Mouse (Mus musculus) neural tube, embryonic 13.5 days (tissue): ENCODE data around the gene Dusp15. TPM values are rescaled to one million over a fixed set of nuclear protein-coding genes. Genes with fewer than 3 reads are reported as not detected.
A peak's percentile ranks its signal among the peaks of the same experiment; 100 is the strongest.

Experiments
- ATAC-seq: fragments of 200-750 bp; cut with Nextera tagmentation; 2 replicates; pipeline ENCODE4 v1.8.0; 2017; ENCODE audit warnings: low read depth, mild to moderate bottlenecking, moderate TSS enrichment, moderate library complexity
- H3K27ac ChIP-seq: fragments of 300-500 bp; sonication (generic); replicated peaks from 2 replicates; pipeline ENCODE4 v1.5.1; 2015; ENCODE audit warnings: moderate library complexity, mild to moderate bottlenecking, inconsistent platforms
- H3K27me3 ChIP-seq: fragments of 300-500 bp; sonication (generic); 2 replicates; pipeline ENCODE4 v1.6.1; 2015; ENCODE audit warnings: mild to moderate bottlenecking, inconsistent platforms
- H3K36me3 ChIP-seq: fragments of 300-500 bp; sonication (generic); 2 replicates; pipeline ENCODE4 v1.6.1; 2015; ENCODE audit warnings: mild to moderate bottlenecking, inconsistent platforms
- H3K4me1 ChIP-seq: fragments of 300-500 bp; sonication (generic); replicated peaks from 2 replicates; pipeline ENCODE4 v1.6.1; 2015; ENCODE audit warnings: inconsistent platforms
- H3K4me2 ChIP-seq: fragments of 300-500 bp; sonication (generic); 2 replicates; pipeline ENCODE4 v1.6.1; 2015; ENCODE audit warnings: inconsistent platforms, mild to moderate bottlenecking, moderate library complexity
- H3K4me3 ChIP-seq: fragments of 300-500 bp; sonication (generic); 2 replicates; pipeline ENCODE4 v1.5.1; 2015; ENCODE audit warnings: mild to moderate bottlenecking, inconsistent platforms
- H3K9ac ChIP-seq: fragments of 300-500 bp; sonication (generic); 2 replicates; pipeline ENCODE4 v1.6.1; 2015; ENCODE audit warnings: moderate library complexity, mild to moderate bottlenecking, inconsistent platforms
- H3K9me3 ChIP-seq: fragments of 300-500 bp; sonication (generic); 2 replicates; pipeline ENCODE4 v1.6.1; 2016; ENCODE audit warnings: inconsistent platforms
- WGBS: fragments of 180-500 bp; shearing (Covaris S2); methylation state at CpG from one replicate; pipeline ENCODE4 v1.1.7; 2015; 5-methylcytosine and 5-hydroxymethylcytosine counted together
- polyA plus RNA-seq: library from polyadenylated mRNA; unstranded; fragments of >200 nt; fragmentation: Nextera tagmentation; extraction: Ambion mirVana; gene quantifications from 2 replicates; pipeline ENCODE4 v1.2.1, GENCODE M21; 2015

The Dusp15 gene
- polyA plus RNA-seq, 1 experiment from 2014 or later = 9.9 TPM

GRCm38 (mm10) chr2:152947098-152947497 lies 4.4 kb downstream of the Dusp15 start:
- Histone ChIP-seq H3K27me3 (peaks cover 86% of the 10 kb centered on the region), H3K4me1 (peaks cover 28% of the 10 kb centered on the region), H3K27ac (no peak overlapping the region), H3K9me3 (no peaks in the 10 kb centered on the region), H3K9ac (peak overlapping the region; percentile 6; the same call in 1 of the 2 replicates), H3K36me3 (no peaks in the 10 kb centered on the region), H3K4me3 (no peak overlapping the region), H3K4me2 (no peak overlapping the region)
- WGBS = 51% methylated on average over 7 of the region's 7 CpGs
- no peak for ATAC-seq

GRCm38 (mm10) chr2:152944013-152944412 lies 7.5 kb downstream of the Dusp15 start:
- Histone ChIP-seq H3K9me3 (no peaks in the 10 kb centered on the region), H3K27ac (no peak overlapping the region), H3K4me3 (no peak overlapping the region), H3K4me1 (peaks cover 15% of the 10 kb centered on the region), H3K4me2 (no peak overlapping the region), H3K36me3 (no peaks in the 10 kb centered on the region), H3K27me3 (peaks cover 97% of the 10 kb centered on the region), H3K9ac (no peak overlapping the region)
- 56% methylated on average over 9 of the region's 9 CpGs for WGBS
- ATAC-seq = no peak

GRCm38 (mm10) chr2:152943568-152943967 lies 7.9 kb downstream of the Dusp15 start:
- H3K27ac ChIP-seq = no peak overlapping the region
- H3K4me1 ChIP-seq = peaks cover 15% of the 10 kb centered on the region
- H3K4me3 ChIP-seq = peak overlapping the region; percentile 44
- H3K36me3 ChIP-seq = no peaks in the 10 kb centered on the region
- no peaks in the 10 kb centered on the region for H3K9me3 ChIP-seq
- ATAC-seq = no peak
- peak overlapping the region; percentile 72 for H3K9ac ChIP-seq
- H3K27me3 ChIP-seq = peaks cover 97% of the 10 kb centered on the region
- WGBS = 8% methylated on average over 8 of the region's 8 CpGs
- H3K4me2 ChIP-seq = peak overlapping the region; percentile 90

GRCm38 (mm10) chr2:152942898-152943515 lies 8.5 kb downstream of the Dusp15 start:
- Histone ChIP-seq H3K36me3 (no peaks in the 10 kb centered on the region), H3K9me3 (no peaks in the 10 kb centered on the region), H3K27ac (no peak overlapping the region), H3K4me2 (peak overlapping the region; percentile 90), H3K4me1 (peaks cover 15% of the 10 kb centered on the region), H3K27me3 (peaks cover 94% of the 10 kb centered on the region), H3K9ac (peak overlapping the region; percentile 72), H3K4me3 (peak overlapping the region; percentile 44)
- ATAC-seq = no peak
- WGBS = under 1% methylated on average over 61 of the region's 65 CpGs

- 38% methylated on average over 7 of the region's 7 CpGs for WGBS
- Histone ChIP-seq H3K9ac (no peak overlapping the region), H3K9me3 (no peaks in the 10 kb centered on the region), H3K4me3 (no peak overlapping the region), H3K27ac (no peak overlapping the region), H3K36me3 (no peaks in the 10 kb centered on the region), H3K27me3 (peaks cover 82% of the 10 kb centered on the region), H3K4me2 (no peak overlapping the region), H3K4me1 (peaks cover 15% of the 10 kb centered on the region)
- ATAC-seq = no peak
Observed at GRCm38 (mm10) chr2:152941776-152942175, 9.7 kb downstream of the Dusp15 start.

- H3K9me3 ChIP-seq = no peaks in the 10 kb centered on the region
- H3K4me2 ChIP-seq = no peak overlapping the region
- H3K9ac ChIP-seq = no peak overlapping the region
- peaks cover 81% of the 10 kb centered on the region for H3K27me3 ChIP-seq
- H3K27ac ChIP-seq = no peak overlapping the region
- H3K4me3 ChIP-seq = no peak overlapping the region
- 66% methylated on average over 6 of the region's 6 CpGs for WGBS
- no peaks in the 10 kb centered on the region for H3K36me3 ChIP-seq
- ATAC-seq = no peak
- H3K4me1 ChIP-seq = peaks cover 15% of the 10 kb centered on the region
Observed at GRCm38 (mm10) chr2:152941106-152941505, 10.4 kb downstream of the Dusp15 start.

- 15% methylated on average over 4 of the region's 4 CpGs for WGBS
- Histone ChIP-seq H3K4me1 (peaks cover 15% of the 10 kb centered on the region), H3K4me3 (no peak overlapping the region), H3K4me2 (no peak overlapping the region), H3K9me3 (no peaks in the 10 kb centered on the region), H3K27ac (no peak overlapping the region), H3K36me3 (no peaks in the 10 kb centered on the region), H3K9ac (no peak overlapping the region), H3K27me3 (peaks cover 78% of the 10 kb centered on the region)
- ATAC-seq = no peak
Observed at GRCm38 (mm10) chr2:152939846-152940245, 11.7 kb downstream of the Dusp15 start.

GRCm38 (mm10) chr2:152933614-152934013 lies 17.9 kb downstream of the Dusp15 start:
- Histone ChIP-seq H3K9me3 (no peaks in the 10 kb centered on the region), H3K27ac (no peak overlapping the region), H3K36me3 (no peaks in the 10 kb centered on the region), H3K27me3 (peaks cover 22% of the 10 kb centered on the region; the same call in 1 of the 2 replicates), H3K4me3 (no peak overlapping the region), H3K9ac (no peak overlapping the region), H3K4me2 (no peak overlapping the region), H3K4me1 (peaks cover 8% of the 10 kb centered on the region; the same call in 1 of the 2 replicates)
- no peak for ATAC-seq
- WGBS = 34% methylated on average over 5 of the region's 5 CpGs

- peaks cover 19% of the 10 kb centered on the region; the same call in 1 of the 2 replicates for H3K27me3 ChIP-seq
- ATAC-seq = no peak
- H3K9ac ChIP-seq = no peak within 1 kb of the TSS
- peak within 1 kb of the TSS; percentile 1; the same call in 1 of the 2 replicates for H3K4me3 ChIP-seq
- H3K9me3 ChIP-seq = no peaks in the 10 kb centered on the region
- no peaks in the 10 kb centered on the region for H3K36me3 ChIP-seq
- H3K4me1 ChIP-seq = peaks cover 8% of the 10 kb centered on the region; the same call in 1 of the 2 replicates
- 37% methylated on average over 9 of the region's 9 CpGs for WGBS
- H3K4me2 ChIP-seq = 0 out of 2 replicates have a peak within 1 kb of the TSS, but pooled peaks have one; percentile 1
- no peak within 1 kb of the TSS for H3K27ac ChIP-seq
Observed at GRCm38 (mm10) chr2:152933048-152933447, 18.4 kb downstream of the Dusp15 start, which contains the start of gene Foxs1. Gene Foxs1 (minus strand): TSS chr2:152933208.

- Histone ChIP-seq H3K4me3 (peak overlapping the region; percentile 4; the same call in 1 of the 2 replicates), H3K9me3 (no peaks in the 10 kb centered on the region), H3K27ac (no peak overlapping the region), H3K27me3 (peaks cover 18% of the 10 kb centered on the region; the same call in 1 of the 2 replicates), H3K9ac (no peak overlapping the region), H3K4me1 (peaks cover 15% of the 10 kb centered on the region; the same call in 1 of the 2 replicates), H3K4me2 (no peak overlapping the region), H3K36me3 (no peaks in the 10 kb centered on the region)
- 80% methylated on average over 12 of the region's 12 CpGs for WGBS
- no peak for ATAC-seq
Observed at GRCm38 (mm10) chr2:152931456-152932160, 19.9 kb downstream of the Dusp15 start.

- H3K9ac ChIP-seq = no peak overlapping the region
- H3K4me1 ChIP-seq = peaks cover 15% of the 10 kb centered on the region; the same call in 1 of the 2 replicates
- no peak for ATAC-seq
- no peaks in the 10 kb centered on the region for H3K9me3 ChIP-seq
- H3K27me3 ChIP-seq = peaks cover 5% of the 10 kb centered on the region; the same call in 1 of the 2 replicates
- no peak overlapping the region for H3K4me2 ChIP-seq
- H3K27ac ChIP-seq = no peak overlapping the region
- H3K36me3 ChIP-seq = no peaks in the 10 kb centered on the region
- 39% methylated on average over 2 of the region's 2 CpGs for WGBS
- H3K4me3 ChIP-seq = no peak overlapping the region
Observed at GRCm38 (mm10) chr2:152930276-152930675, 21.2 kb downstream of the Dusp15 start.

GRCm38 (mm10) chr2:152928988-152929370 lies 22.5 kb downstream of the Dusp15 start:
- no peak overlapping the region for H3K27ac ChIP-seq
- H3K4me1 ChIP-seq = peaks cover 15% of the 10 kb centered on the region; the same call in 1 of the 2 replicates
- H3K36me3 ChIP-seq = no peaks in the 10 kb centered on the region
- H3K9ac ChIP-seq = no peak overlapping the region
- H3K27me3 ChIP-seq = peaks cover 3% of the 10 kb centered on the region; the same call in 1 of the 2 replicates
- H3K9me3 ChIP-seq = no peaks in the 10 kb centered on the region
- WGBS = 66% methylated on average over 3 of the region's 3 CpGs
- ATAC-seq = no peak
- no peak overlapping the region for H3K4me3 ChIP-seq
- no peak overlapping the region for H3K4me2 ChIP-seq
